Mouse (Mus musculus): ENCODE data around the gene Fam221b.

- TF ChIP-seq POLR2A (IDR thresholded peaks at IDR 0.05; ENCODE audit: borderline replicate concordance, low read depth, low read length) (no peak), CTCF (IDR thresholded peaks at IDR 0.05; ENCODE audit: low read depth, low read length) (no peak)
Observed at GRCm38 (mm10) chr4:43691026-43691425, 22.1 kb upstream of the Fam221b start.

Data from bone marrow macrophage, adult 2 months (primary cell).